21 mouse cellular contexts compared by ENCODE assay signal in the genomic region with DNA sequence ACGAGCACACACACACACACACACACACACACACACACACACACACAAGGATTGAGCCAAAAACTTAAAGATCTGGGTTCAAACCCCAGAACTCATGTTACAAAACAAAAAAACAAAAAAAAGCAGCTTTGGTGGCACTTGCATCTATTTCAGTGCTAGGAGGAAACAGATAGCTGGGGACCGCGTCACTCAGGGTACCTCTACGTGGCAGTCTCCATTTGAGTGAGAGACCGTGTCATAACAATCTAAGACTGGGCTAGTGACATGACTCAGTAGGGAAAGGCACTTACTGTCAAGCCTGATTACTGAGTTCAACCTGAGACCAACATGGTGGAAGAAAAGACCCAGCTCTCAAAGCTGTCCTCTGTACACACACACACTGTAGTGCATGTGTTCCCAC.
"Had no signal": no experiment of that assay in that cellular context is flagged by ENCODE, and none has a peak within 500 bp of the region (broad histone marks: within the 10 kb centered on the region; RNA-seq: fewer than 3 reads in every experiment).

No protein-coding gene starts in this region.

- H3K27me3 ChIP-seq: kidney, embryonic 15.5 days; limb, embryonic 13.5 days; liver, embryonic 12.5 days; liver, embryonic 15.5 days; midbrain, embryonic 13.5 days; neural tube, embryonic 13.5 days had no signal

- DNase-seq: kidney, adult 8-10 months; kidney, postnatal 10 days; kidney, postnatal 4 days; liver; lung, adult 18-20 months; lung, postnatal 10 days; lung, postnatal 4 days; retina, postnatal 1 day; right cerebral cortex, postnatal 25 days; thymus, adult 18-20 months; thymus, postnatal 36 days had no signal

- H3K36me3 ChIP-seq: kidney, embryonic 15.5 days; liver, embryonic 12.5 days; liver, embryonic 15.5 days; midbrain, embryonic 10.5 days; neural tube, embryonic 13.5 days had no signal

- H3K4me2 ChIP-seq: liver, embryonic 12.5 days; midbrain, embryonic 13.5 days had no signal

- H3K27ac ChIP-seq: liver, embryonic 15.5 days; midbrain, embryonic 13.5 days; neural tube, embryonic 13.5 days had no signal

- ATAC-seq: liver, embryonic 12.5 days; midbrain, embryonic 13.5 days; midbrain, embryonic 16.5 days had no signal

- H3K9ac ChIP-seq: kidney, embryonic 15.5 days; limb, embryonic 13.5 days; liver, embryonic 12.5 days; liver, embryonic 15.5 days; midbrain, embryonic 13.5 days; neural tube, embryonic 13.5 days had no signal

- H3K4me3 ChIP-seq: kidney, embryonic 15.5 days; limb, embryonic 10.5 days; limb, embryonic 13.5 days; liver, embryonic 12.5 days; liver, embryonic 15.5 days; midbrain, embryonic 10.5 days; midbrain, embryonic 13.5 days; myocyte; neural tube, embryonic 13.5 days had no signal

- H3K9me3 ChIP-seq: kidney, embryonic 15.5 days; limb, embryonic 10.5 days; limb, embryonic 13.5 days; liver, embryonic 12.5 days; liver, embryonic 15.5 days; midbrain, embryonic 10.5 days; midbrain, embryonic 13.5 days; neural tube, embryonic 13.5 days had no signal
